Mouse (Mus musculus) cerebellum, adult 9-11 months (tissue): ENCODE measurements around the gene Ccdc14.
"Not testable (repeated sequence)": the region's sequence is repeated elsewhere in the genome, so short reads cannot be mapped to it uniquely, and the experiment has no call there.

ENCODE experiments used
- DNase-seq: peaks from one replicate; pipeline ENCODE4 v3.0.0; 2022

Ccdc14 gene

GRCm38 (mm10) chr16:34725156-34725555, 34.7 kb downstream of the Ccdc14 start:
- no peak for DNase-seq

GRCm38 (mm10) chr16:34728610-34729009, 38.2 kb downstream of the Ccdc14 start:
- not testable (repeated sequence) for DNase-seq

GRCm38 (mm10) chr16:34729371-34729770, 39.0 kb downstream of the Ccdc14 start:
- no peak for DNase-seq

- DNase-seq = no peak
Observed at GRCm38 (mm10) chr16:34738656-34739233, 48.3 kb downstream of the Ccdc14 start.

- DNase-seq = no peak
Observed at GRCm38 (mm10) chr16:34742930-34743329, 52.5 kb downstream of the Ccdc14 start.

- peak; percentile 41 for DNase-seq
Observed at GRCm38 (mm10) chr16:34745065-34745585, 54.7 kb downstream of the Ccdc14 start, which contains the start of gene Mylk. TSS of gene Mylk (plus strand) at chr16:34745210.

- no peak for DNase-seq
Observed at GRCm38 (mm10) chr16:34748081-34748720, 57.8 kb downstream of the Ccdc14 start.

GRCm38 (mm10) chr16:34749536-34749935, 59.1 kb downstream of the Ccdc14 start:
- DNase-seq = no peak

- no peak for DNase-seq
Observed at GRCm38 (mm10) chr16:34752026-34752425, 61.6 kb downstream of the Ccdc14 start.

GRCm38 (mm10) chr16:34752977-34753376, 62.6 kb downstream of the Ccdc14 start:
- no peak for DNase-seq

GRCm38 (mm10) chr16:34756991-34757390, 66.6 kb downstream of the Ccdc14 start:
- no peak for DNase-seq

GRCm38 (mm10) chr16:34758205-34758604, 67.8 kb downstream of the Ccdc14 start:
- no peak for DNase-seq

GRCm38 (mm10) chr16:34763959-34764591, 73.7 kb downstream of the Ccdc14 start:
- no peak for DNase-seq

GRCm38 (mm10) chr16:34765666-34766065, 75.2 kb downstream of the Ccdc14 start:
- DNase-seq = no peak

- DNase-seq = no peak
Observed at GRCm38 (mm10) chr16:34766193-34766592, 75.8 kb downstream of the Ccdc14 start.

- DNase-seq = no peak
Observed at GRCm38 (mm10) chr16:34767443-34767842, 77.0 kb downstream of the Ccdc14 start.

GRCm38 (mm10) chr16:34768436-34768835, 78.0 kb downstream of the Ccdc14 start:
- no peak for DNase-seq

GRCm38 (mm10) chr16:34770127-34770526, 79.7 kb downstream of the Ccdc14 start:
- no peak for DNase-seq

- no peak for DNase-seq
Observed at GRCm38 (mm10) chr16:34772445-34773032, 82.1 kb downstream of the Ccdc14 start.
